Mouse (Mus musculus): ENCODE measurements around the gene Mttp. TPM values are rescaled to one million over a fixed set of nuclear protein-coding genes. Genes with fewer than 3 reads are reported as not detected.

Mttp gene
- total RNA-seq, 1 experiment from 2014 or later = 22.6 TPM

DNA sequence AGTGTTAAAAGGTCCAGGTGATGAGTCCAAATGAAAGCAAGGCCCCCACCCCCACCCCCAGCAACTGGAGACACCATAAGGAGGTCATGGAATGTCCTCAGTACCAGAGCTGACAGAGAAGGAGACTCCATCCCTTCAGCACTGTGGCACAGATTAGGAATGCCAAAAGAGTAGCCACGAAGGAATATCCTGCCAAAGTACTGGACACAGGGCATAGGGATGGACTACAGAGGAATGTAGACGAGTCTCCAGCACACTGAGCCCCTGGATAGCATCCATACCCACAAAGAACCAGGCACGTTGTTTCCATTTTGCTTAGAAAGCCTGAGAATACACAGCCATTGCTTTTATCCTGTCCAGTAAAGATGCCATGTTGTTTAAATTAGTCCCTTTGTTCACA, 93.3 kb downstream of the Mttp start:
- DNase-seq = no peak

- DNase-seq = no peak
Measured at GRCm38 (mm10) chr3:138050772-138051171, 94.0 kb downstream of the Mttp start.

GRCm38 (mm10) chr3:138049555-138049954, 95.2 kb downstream of the Mttp start:
- DNase-seq = no peak

DNA sequence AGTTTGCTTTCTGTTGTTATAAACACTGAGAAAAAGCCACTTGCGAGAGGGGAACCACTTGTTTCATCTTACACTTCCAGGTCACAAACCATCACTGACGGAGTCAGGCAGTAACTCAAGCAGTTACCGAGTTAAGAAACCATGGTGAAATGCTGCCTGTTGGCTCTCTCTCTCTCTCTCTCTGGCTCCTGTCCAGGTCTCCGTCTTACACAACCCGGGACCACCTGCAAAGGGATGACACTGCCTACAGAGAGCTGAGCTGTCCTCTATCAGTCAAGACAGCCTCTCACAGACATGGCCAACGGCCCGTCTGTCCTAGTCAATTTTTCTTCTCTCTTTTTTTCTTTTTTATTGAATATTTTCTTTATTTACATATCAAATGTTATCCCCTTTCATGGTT, 101.5 kb downstream of the Mttp start:
- DNase-seq = peak; percentile 64

DNA sequence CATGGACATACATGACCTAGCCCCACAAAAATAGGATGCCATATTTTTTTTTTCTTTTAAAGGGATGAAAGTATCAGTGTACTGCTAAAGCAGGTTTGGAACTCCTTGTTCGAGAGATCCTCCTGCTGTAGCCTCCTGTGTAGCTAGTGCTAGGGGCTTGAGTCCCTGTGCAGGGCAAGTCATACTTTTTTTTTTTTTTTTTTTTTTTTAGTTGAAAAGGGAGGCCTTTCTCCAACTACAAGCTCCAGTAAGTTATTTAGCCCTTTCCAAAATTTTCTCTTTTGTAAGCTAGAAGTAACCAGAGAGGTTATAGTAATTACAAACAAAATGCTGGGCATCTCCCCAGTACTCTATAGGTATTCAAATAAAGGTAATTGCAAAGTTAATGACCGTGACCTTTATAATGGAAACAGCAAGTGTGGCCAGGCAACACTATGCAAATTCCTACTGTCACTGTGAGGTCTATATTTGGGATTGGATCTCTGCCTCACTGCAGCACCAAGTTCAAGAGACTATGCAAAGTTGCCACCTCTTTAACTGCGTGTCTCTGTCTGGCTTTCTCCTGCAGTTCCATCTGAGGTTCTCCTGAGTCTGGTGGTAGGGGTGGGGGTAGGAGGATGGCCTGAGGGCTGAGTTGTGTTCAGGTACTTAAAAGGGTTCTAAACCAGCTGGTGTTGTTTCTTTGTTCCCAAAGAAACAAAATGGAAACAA, 103.0 kb downstream of the Mttp start:
- no peak for DNase-seq

- no peak for DNase-seq
Measured at GRCm38 (mm10) chr3:138040938-138041337, 103.8 kb downstream of the Mttp start.

Other genes starting within 250 kb of the Mttp start
- 64.2 and 75.9 TPM in 2 replicates for gene Lamtor3, start 226.5 kb downstream of the Mttp start, total RNA-seq (2021)
- gene Dapp1, start 163.4 kb downstream of the Mttp start, total RNA-seq (2021) = 4.9 and 10.1 TPM in 2 replicates
- gene 1110002E22Rik, start 79.9 kb downstream of the Mttp start, total RNA-seq (2021) = 0.04 TPM in 1 of 2 replicates, not detected in the other
- not detected in 2 replicates for gene Gm5105, start 77.6 kb downstream of the Mttp start, total RNA-seq (2021)
- gene Trmt10a, start 1.5 kb downstream of the Mttp start, total RNA-seq (2021) = 11.7 and 14.7 TPM in 2 replicates
- gene 4930579F01Rik, start 48.9 kb upstream of the Mttp start, total RNA-seq (2021) = not detected in 2 replicates
- gene Adh7, start 72.8 kb upstream of the Mttp start, total RNA-seq (2021) = 18.2 and 24.3 TPM in 2 replicates
- gene Adh1, start 116.0 kb upstream of the Mttp start, total RNA-seq (2021) = 3,758 and 4,029 TPM in 2 replicates
- not detected in 2 replicates for gene Adh6a, start 168.3 kb upstream of the Mttp start, total RNA-seq (2021)
- 0.52 and 0.56 TPM in 2 replicates for gene Adh6b, start 196.8 kb upstream of the Mttp start, total RNA-seq (2021)

Data from adrenal gland, postnatal 14 days (tissue).